Mouse (Mus musculus): ENCODE data around the gene Mbl1. TPM values are rescaled to one million over a fixed set of nuclear protein-coding genes. Genes with fewer than 3 reads are reported as not detected.

Mbl1 gene
- total RNA-seq (2021): not detected
- long read RNA-seq, experiment 1: 0 reads
- long read RNA-seq, experiment 2: 0 reads

DNA sequence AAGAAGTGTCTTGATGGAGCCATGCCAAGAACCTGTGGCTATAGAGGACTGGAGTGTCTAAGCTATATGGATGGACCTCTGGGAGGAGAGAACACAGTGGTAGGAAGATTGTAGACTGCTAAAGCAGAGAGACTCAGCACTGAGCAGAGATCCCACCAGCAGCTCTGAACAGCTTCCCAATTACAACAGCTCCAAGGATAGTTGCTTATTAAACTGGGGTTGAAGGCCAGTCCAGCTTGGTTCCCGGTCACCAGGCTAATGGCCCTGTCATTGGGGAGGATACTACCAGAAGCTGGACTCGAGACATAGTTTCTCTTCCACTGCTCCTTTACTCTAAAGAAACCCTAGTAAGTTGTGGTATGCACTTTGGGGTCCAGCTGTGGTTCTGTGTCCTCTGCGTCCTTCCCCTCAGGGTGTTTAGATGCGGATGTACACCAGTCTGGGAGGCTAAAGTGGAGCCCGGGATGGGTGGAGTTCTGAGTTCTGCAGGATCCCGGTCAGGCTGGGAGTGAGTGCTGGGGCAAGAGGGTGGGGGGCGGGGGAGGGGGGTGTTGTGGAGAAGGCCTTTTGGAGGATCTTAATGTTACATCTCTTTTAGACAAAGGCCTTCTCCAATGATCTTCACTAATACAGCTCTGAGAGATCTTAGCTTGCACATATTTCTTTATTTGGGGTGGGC is at the start of gene Mbl1:
TSS of gene Mbl1 (plus strand) at position 239 of the 679 bp plus-strand sequence.
- Histone ChIP-seq H3K4me3 (no peak within 1 kb of the TSS), H3K27ac (no peak within 1 kb of the TSS)
- TF ChIP-seq CTCF (IDR thresholded peaks at IDR 0.05): no peak
- intact Hi-C loops (cut with DNase I): no loop called here
- DNase-seq (ENCODE audit: extremely low spot score in 1 of 2, low spot score in 2 of 2): no peak

DNA sequence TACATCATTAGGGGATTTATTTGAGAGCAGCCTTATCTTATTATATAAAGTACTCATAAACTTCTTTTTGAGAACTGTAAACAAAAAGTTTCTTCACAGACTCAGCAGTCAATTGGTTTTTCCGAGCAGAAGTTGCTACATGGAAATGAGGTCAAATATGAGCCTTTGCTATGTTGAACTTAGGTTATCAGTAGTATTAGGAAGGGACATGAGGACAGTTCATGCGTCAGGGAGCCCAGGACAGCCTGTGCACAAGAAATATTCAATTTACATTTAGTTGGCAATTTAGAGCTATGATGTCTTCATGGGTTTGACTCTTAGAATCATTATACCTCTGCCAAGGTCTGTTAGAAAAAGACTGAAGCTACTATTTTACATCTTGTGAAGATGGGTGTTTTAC is 49.0 kb upstream of the Mbl1 start:
- no peak for DNase-seq (ENCODE audit: extremely low spot score in 1 of 2, low spot score in 2 of 2)
- H3K4me3 ChIP-seq: no peak overlapping the region
- H3K27ac ChIP-seq: no peak overlapping the region
- no peak for TF ChIP-seq CTCF (IDR thresholded peaks at IDR 0.05)
- intact Hi-C loops (cut with DNase I): no loop called here

DNA sequence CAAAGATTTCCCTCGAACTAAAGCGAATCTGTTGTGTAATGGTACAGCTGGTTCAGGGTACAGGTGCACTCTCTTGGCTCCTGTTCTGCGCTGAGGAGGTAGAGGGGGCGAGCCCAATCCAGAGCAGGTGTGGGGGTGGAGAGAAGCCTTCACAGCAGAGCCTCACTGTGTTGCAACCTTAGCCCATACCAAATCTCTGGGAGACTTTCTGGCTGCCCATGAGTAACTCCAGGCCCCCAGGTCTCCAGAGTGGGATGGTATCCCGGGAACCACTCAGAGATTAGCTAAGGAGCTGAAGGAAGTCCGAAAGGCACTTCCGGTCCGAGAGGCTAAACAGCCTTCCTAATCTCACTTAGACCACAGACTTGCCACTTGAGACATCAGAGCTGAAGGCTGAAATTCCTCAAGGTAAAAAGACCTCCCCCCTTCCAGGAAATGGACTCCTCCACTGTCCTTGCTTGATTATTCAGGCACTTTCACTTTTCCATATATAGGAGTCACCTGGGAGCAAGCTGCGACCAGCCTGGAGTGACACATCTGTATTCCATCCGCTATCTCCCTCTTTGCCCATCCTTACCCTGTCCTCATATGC is 46.3 kb upstream of the Mbl1 start, which contains the start of gene Mat1a:
TSS of gene Mat1a (plus strand) at position 183 of the 592 bp plus-strand sequence.
- Histone ChIP-seq H3K27ac (no peak within 1 kb of the TSS), H3K4me3 (no peak within 1 kb of the TSS)
- intact Hi-C loops (cut with DNase I): no loop called here
- no peak for TF ChIP-seq CTCF (IDR thresholded peaks at IDR 0.05)
- no peak for DNase-seq (ENCODE audit: extremely low spot score in 1 of 2, low spot score in 2 of 2)

DNA sequence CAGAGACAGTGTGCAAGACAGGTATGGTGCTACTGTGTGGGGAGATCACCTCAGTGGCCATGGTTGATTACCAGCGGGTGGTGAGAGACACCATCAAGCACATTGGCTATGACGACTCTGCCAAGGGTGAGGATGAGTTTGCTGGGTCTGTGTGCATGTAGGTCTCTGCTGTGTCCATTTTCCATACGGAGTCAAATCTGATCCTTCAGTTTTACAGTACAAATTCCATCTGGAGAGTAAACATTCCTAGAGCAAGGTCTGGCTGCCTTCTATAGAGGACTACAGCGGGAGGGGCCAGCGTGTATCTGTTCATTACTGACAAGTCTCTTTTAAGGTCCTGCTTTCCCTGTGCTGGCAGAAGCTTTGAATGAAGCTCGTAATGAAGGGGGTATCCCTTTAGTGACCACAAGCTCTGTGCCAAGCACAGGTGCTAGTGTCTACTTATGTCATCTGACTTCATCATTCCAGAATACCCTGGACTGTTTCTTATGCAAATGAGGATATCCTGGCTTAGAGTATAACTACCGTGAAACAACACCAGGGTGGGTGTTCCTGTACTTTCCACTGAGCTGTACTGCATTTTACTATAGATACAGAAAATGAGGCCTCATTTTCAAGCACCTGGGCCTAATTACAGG is 40.1 kb upstream of the Mbl1 start:
- intact Hi-C loops (cut with DNase I): no loop called here
- no peak overlapping the region for H3K4me3 ChIP-seq
- H3K27ac ChIP-seq: no peak overlapping the region
- no peak for TF ChIP-seq CTCF (IDR thresholded peaks at IDR 0.05)
- no peak for DNase-seq (ENCODE audit: extremely low spot score in 1 of 2, low spot score in 2 of 2)

DNA sequence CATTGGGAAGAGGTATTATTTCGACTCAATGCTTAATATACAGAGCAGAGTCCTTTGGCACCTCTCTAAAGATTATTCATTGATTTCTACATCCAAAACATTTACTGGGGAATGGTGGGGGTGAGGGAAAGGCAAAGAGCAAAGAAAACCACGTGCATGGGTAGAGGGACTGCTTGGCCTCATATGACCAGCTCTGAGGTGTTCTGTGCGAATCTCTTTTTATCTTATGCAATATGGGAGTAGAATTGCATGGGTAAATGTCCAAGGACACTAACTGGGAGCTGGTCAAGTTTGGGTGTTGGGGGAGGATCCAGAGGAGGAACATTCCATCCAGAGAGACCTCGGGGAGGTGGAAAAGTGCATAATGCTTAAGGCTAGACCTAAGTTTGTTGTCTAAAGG is 38.3 kb upstream of the Mbl1 start:
- no peak for TF ChIP-seq CTCF (IDR thresholded peaks at IDR 0.05)
- DNase-seq (ENCODE audit: extremely low spot score in 1 of 2, low spot score in 2 of 2): no peak
- no peak overlapping the region for H3K27ac ChIP-seq
- intact Hi-C loops (cut with DNase I): no loop called here
- H3K4me3 ChIP-seq: no peak overlapping the region

DNA sequence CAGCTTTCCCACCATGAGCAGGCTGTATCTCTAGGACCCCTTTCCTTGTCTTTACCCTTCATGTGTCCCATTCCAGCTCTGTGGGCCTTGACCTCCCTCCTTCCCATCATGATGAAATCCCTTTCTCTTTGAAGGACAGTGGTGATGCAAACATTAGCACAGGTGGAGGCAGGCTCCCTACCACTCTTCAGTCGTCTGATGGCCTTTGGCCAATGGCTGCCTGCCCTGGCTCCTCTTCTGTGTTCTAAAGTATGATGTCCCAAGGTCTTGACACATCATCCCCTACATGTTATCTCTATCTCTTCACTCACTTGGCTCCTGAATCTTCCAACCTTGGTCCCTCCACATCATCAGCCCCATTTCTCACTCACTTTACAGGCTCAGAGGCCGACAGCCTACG is 35.0 kb upstream of the Mbl1 start:
- intact Hi-C loops (cut with DNase I): no loop called here
- Histone ChIP-seq H3K27ac (no peak overlapping the region), H3K4me3 (no peak overlapping the region)
- no peak for TF ChIP-seq CTCF (IDR thresholded peaks at IDR 0.05)
- DNase-seq (ENCODE audit: extremely low spot score in 1 of 2, low spot score in 2 of 2): no peak

DNA sequence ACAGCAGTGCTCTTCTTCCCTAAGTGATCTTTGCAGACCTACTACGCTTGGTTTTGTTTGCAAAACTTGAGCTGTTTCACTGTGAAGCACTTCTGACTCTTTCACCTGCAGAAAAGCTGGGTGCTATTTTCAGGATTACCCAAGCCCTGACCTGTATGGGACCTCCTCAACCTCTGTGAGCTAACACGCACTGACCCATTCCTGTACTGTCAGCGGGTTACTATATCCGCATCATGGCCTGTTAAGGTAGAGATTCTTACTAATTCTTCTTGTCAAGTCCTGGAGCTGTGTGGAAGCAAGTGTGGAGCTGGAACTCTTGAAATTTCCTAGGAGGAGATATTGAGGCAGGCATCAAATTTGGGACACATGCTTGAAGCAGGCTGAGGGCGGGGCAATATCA is 26.6 kb upstream of the Mbl1 start:
- intact Hi-C loops (cut with DNase I): no loop called here
- DNase-seq (ENCODE audit: extremely low spot score in 1 of 2, low spot score in 2 of 2): no peak
- TF ChIP-seq CTCF (IDR thresholded peaks at IDR 0.05): no peak
- Histone ChIP-seq H3K4me3 (no peak overlapping the region), H3K27ac (no peak overlapping the region)

DNA sequence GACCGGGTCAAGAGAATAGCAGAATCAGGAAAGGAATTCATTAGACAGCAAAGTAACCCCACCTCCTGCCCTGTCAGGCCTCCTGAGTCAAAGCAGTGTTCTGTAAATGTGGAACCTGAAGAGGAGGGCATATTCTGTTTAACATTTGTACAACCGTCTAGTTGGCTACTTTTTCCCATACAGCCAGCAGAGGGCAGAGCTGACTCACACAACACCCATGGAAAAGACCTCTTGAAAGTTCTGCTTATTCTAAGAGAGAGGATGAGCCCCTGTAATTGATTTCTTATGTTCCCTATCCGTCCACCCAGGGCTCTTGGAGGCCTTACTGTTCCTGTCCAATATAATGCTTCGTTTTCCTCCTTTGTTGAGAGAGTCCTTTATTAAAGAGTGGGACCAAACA is 23.3 kb upstream of the Mbl1 start:
- peak in 1 of 2 experiments; percentile 14 for DNase-seq (ENCODE audit: extremely low spot score in 1 of 2, low spot score in 2 of 2)
- TF ChIP-seq CTCF (IDR thresholded peaks at IDR 0.05): peak; percentile 69
- Histone ChIP-seq H3K4me3 (no peak overlapping the region), H3K27ac (no peak overlapping the region)
- intact Hi-C loops (cut with DNase I): loop anchor here (1.0 kb wide), 1 partner anchor 34 kb away; no protein-coding TSS in a partner anchor

DNA sequence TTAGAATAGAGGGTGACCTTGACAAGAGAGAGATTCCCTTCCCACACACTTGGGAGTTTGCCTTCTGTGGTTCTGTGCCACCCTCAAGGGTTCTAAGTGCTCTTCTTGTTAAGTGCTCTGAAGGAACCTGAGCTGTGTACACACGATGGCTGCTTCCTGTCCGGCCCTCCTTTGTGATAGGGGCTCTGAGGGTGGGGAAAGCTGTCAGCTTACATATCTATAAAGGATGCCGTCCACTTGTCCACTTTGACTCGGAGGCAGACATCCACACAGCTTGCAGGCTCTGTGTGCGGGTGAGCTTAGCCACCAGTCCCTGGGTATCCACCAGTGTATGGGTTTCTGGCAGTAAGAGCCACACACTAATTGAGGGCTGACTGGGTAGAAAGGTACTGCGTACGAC is 19.7 kb upstream of the Mbl1 start, which contains the start of gene Sftpa1:
TSS of gene Sftpa1 (plus strand) at position 243 of the 400 bp plus-strand sequence.
- no peak for DNase-seq (ENCODE audit: extremely low spot score in 1 of 2, low spot score in 2 of 2)
- Histone ChIP-seq H3K27ac (no peak within 1 kb of the TSS), H3K4me3 (no peak within 1 kb of the TSS)
- intact Hi-C loops (cut with DNase I): no loop called here
- TF ChIP-seq CTCF (IDR thresholded peaks at IDR 0.05): no peak

DNA sequence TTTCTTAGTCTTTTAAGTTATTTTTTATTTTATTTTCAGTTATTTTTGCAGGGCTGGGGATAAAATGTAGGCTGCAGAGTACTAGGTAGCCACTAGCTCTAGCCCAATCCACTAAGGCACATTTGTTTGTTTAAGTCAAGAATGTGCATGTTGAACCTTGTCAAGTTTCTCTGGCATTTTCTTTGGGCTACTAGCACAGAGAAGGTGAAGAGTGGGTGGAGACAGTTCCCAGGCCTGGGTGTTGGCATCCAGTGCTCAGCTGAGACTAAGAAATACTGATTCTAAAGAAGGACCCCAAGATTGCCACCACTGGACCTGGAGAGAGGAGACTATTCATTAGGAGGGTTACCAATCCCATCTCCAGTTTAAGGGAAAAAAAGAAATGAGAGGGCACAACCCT is 14.3 kb upstream of the Mbl1 start:
- Histone ChIP-seq H3K4me3 (no peak overlapping the region), H3K27ac (no peak overlapping the region)
- TF ChIP-seq CTCF (IDR thresholded peaks at IDR 0.05): no peak
- no peak for DNase-seq (ENCODE audit: extremely low spot score in 1 of 2, low spot score in 2 of 2)
- intact Hi-C loops (cut with DNase I): no loop called here

DNA sequence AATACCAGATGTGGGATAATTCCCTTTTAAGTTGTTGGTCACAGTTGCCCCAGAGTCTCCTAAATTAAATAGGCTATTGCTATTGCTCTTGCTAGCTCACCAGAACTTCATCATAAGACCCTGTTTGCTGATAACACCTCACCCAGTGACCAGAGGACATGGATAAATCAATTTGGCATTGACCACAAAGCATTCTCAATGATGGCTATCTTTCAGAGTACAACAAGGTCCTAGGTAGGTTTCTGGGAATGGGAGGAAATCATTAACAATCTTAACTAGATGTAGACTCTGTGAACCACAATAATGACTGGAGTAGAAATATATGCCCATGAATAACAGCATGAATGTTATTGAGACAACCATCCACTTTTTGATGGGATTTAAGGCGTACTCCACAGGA is 10.6 kb upstream of the Mbl1 start:
- Histone ChIP-seq H3K4me3 (no peak overlapping the region), H3K27ac (no peak overlapping the region)
- intact Hi-C loops (cut with DNase I): no loop called here
- TF ChIP-seq CTCF (IDR thresholded peaks at IDR 0.05): no peak
- DNase-seq (ENCODE audit: extremely low spot score in 1 of 2, low spot score in 2 of 2): no peak

DNA sequence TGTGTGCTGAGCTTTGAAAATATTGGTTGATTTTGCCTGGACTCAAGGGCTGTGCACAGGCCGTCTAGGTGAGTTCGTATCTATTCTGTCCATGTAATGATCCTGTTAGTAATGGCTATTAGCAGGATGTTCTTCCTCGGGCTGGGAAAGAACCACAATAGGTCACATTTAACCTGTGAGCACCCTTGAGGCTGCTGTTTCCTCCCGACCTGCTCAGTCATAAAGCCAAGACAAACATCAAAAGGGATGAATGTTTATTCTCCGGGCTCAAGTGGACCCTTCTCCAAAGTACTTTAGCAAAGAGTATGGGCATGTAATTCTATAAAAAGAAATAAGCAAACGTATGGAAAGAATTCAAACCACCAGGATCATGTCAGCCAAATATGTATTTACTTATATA is 5.2 kb upstream of the Mbl1 start:
- TF ChIP-seq CTCF (IDR thresholded peaks at IDR 0.05): no peak
- intact Hi-C loops (cut with DNase I): no loop called here
- Histone ChIP-seq H3K4me3 (no peak overlapping the region), H3K27ac (no peak overlapping the region)
- no peak for DNase-seq (ENCODE audit: extremely low spot score in 1 of 2, low spot score in 2 of 2)

Measured in left cerebral cortex, adult 2 months (tissue).